Mouse (Mus musculus) neural tube, embryonic 14.5 days (tissue): Measurements from ENCODE around the gene Spata18. TPM values are rescaled to one million over a fixed set of nuclear protein-coding genes. Genes with fewer than 3 reads are reported as not detected.

Experiments
- ATAC-seq: fragments of 200-750 bp; cut with Nextera tagmentation; 2 replicates; pipeline ENCODE4 v1.8.0; 2017; ENCODE audit warnings: low read depth, mild to moderate bottlenecking, moderate TSS enrichment, moderate library complexity
- H3K27ac ChIP-seq: fragments of 300-500 bp; sonication (generic); 2 replicates; pipeline ENCODE4 v1.5.1; 2014; ENCODE audit warnings: low read depth, mild to moderate bottlenecking, control low read depth, low read length, moderate library complexity, mixed read lengths
- H3K27me3 ChIP-seq: fragments of 300-500 bp; sonication (generic); 2 replicates; pipeline ENCODE4 v1.6.1; 2014; ENCODE audit warnings: low read length; ENCODE audit not compliant: control insufficient read depth, insufficient read depth
- H3K36me3 ChIP-seq: fragments of 300-500 bp; sonication (generic); 2 replicates; pipeline ENCODE4 v1.6.1; 2014; ENCODE audit warnings: low read length, mixed read lengths; ENCODE audit not compliant: control insufficient read depth, insufficient read depth
- H3K4me1 ChIP-seq: fragments of 300-500 bp; sonication (generic); 2 replicates; pipeline ENCODE4 v1.6.1; 2014; ENCODE audit warnings: low read length; ENCODE audit not compliant: control insufficient read depth, insufficient read depth
- H3K4me2 ChIP-seq: fragments of 300-500 bp; sonication (generic); 2 replicates; pipeline ENCODE4 v1.6.1; 2014; ENCODE audit warnings: mild to moderate bottlenecking, low read depth, low read length, control low read depth
- H3K4me3 ChIP-seq: fragments of 300-500 bp; sonication (generic); 2 replicates; pipeline ENCODE4 v1.5.1; 2014; ENCODE audit warnings: low read depth, low read length, control low read depth, mixed read lengths
- H3K9ac ChIP-seq: fragments of 300-500 bp; sonication (generic); replicated peaks from 2 replicates; pipeline ENCODE4 v1.6.1; 2014; ENCODE audit warnings: low read depth, mild to moderate bottlenecking, control low read depth, low read length, mixed read lengths
- H3K9me3 ChIP-seq: fragments of 300-500 bp; sonication (generic); 2 replicates; pipeline ENCODE4 v1.6.1; 2016; ENCODE audit warnings: low read length; ENCODE audit not compliant: control insufficient read depth
- whole genome bisulfite sequencing: fragments of 180-500 bp; shearing (Covaris S2); extraction: QIAGEN DNeasy Blood & Tissue Kit; methylation state at CpG from one replicate; pipeline ENCODE4 v1.1.7; 2014; 5-methylcytosine and 5-hydroxymethylcytosine counted together
- polyA plus RNA-seq: library from polyadenylated mRNA; unstranded; fragments of >200 nt; fragmentation: Nextera tagmentation; extraction: Ambion mirVana; gene quantifications from 2 replicates; pipeline ENCODE4 v1.2.1, GENCODE M21; 2014

Spata18 gene
- polyA plus RNA-seq, 1 experiment from 2014 or later = 0.24 TPM

GRCm38 (mm10) chr5:73701063-73701890 lies 50.1 kb downstream of the Spata18 start:
- ATAC-seq = no peak
- WGBS = 78% methylated on average over 17 of the region's 17 CpGs
- Histone ChIP-seq H3K4me3 (no peak overlapping the region), H3K27me3 (no peaks in the 10 kb centered on the region), H3K4me2 (no peak overlapping the region), H3K36me3 (no peaks in the 10 kb centered on the region), H3K27ac (no peak overlapping the region), H3K4me1 (no peaks in the 10 kb centered on the region), H3K9me3 (no peaks in the 10 kb centered on the region), H3K9ac (no peak overlapping the region)

- Histone ChIP-seq H3K9ac (no peak overlapping the region), H3K4me1 (no peaks in the 10 kb centered on the region), H3K27me3 (no peaks in the 10 kb centered on the region), H3K36me3 (no peaks in the 10 kb centered on the region), H3K4me3 (no peak overlapping the region), H3K9me3 (no peaks in the 10 kb centered on the region), H3K4me2 (no peak overlapping the region), H3K27ac (no peak overlapping the region)
- no peak for ATAC-seq
- 68% methylated on average over 12 of the region's 12 CpGs for WGBS
Observed at GRCm38 (mm10) chr5:73701946-73702710, 50.9 kb downstream of the Spata18 start.

- no peak overlapping the region for H3K4me2 ChIP-seq
- no peak overlapping the region for H3K9ac ChIP-seq
- H3K4me1 ChIP-seq = no peaks in the 10 kb centered on the region
- no peaks in the 10 kb centered on the region for H3K36me3 ChIP-seq
- no peak overlapping the region for H3K27ac ChIP-seq
- WGBS = 95% methylated on average over 4 of the region's 4 CpGs
- no peaks in the 10 kb centered on the region for H3K9me3 ChIP-seq
- no peak for ATAC-seq
- H3K4me3 ChIP-seq = no peak overlapping the region
- no peaks in the 10 kb centered on the region for H3K27me3 ChIP-seq
Observed at GRCm38 (mm10) chr5:73703096-73703495, 51.9 kb downstream of the Spata18 start.

GRCm38 (mm10) chr5:73704263-73704662 lies 53.1 kb downstream of the Spata18 start:
- no peak overlapping the region for H3K9ac ChIP-seq
- no peaks in the 10 kb centered on the region for H3K27me3 ChIP-seq
- ATAC-seq = no peak
- no peaks in the 10 kb centered on the region for H3K9me3 ChIP-seq
- H3K4me2 ChIP-seq = no peak overlapping the region
- H3K36me3 ChIP-seq = no peaks in the 10 kb centered on the region
- H3K4me1 ChIP-seq = no peaks in the 10 kb centered on the region
- H3K27ac ChIP-seq = no peak overlapping the region
- WGBS = 40% methylated on average over 14 of the region's 14 CpGs
- H3K4me3 ChIP-seq = no peak overlapping the region

GRCm38 (mm10) chr5:73704757-73705156 lies 53.6 kb downstream of the Spata18 start:
- Histone ChIP-seq H3K9me3 (no peaks in the 10 kb centered on the region), H3K4me1 (no peaks in the 10 kb centered on the region), H3K4me2 (no peak overlapping the region), H3K27me3 (no peaks in the 10 kb centered on the region), H3K4me3 (no peak overlapping the region), H3K27ac (no peak overlapping the region), H3K9ac (no peak overlapping the region), H3K36me3 (no peaks in the 10 kb centered on the region)
- no peak for ATAC-seq
- 92% methylated on average over 8 of the region's 8 CpGs for WGBS

GRCm38 (mm10) chr5:73705290-73705689 lies 54.1 kb downstream of the Spata18 start:
- H3K27me3 ChIP-seq = no peaks in the 10 kb centered on the region
- H3K27ac ChIP-seq = no peak overlapping the region
- H3K36me3 ChIP-seq = no peaks in the 10 kb centered on the region
- H3K9ac ChIP-seq = no peak overlapping the region
- H3K4me1 ChIP-seq = no peaks in the 10 kb centered on the region
- no peak for ATAC-seq
- no peak overlapping the region for H3K4me2 ChIP-seq
- WGBS = 68% methylated on average over 5 of the region's 5 CpGs
- no peaks in the 10 kb centered on the region for H3K9me3 ChIP-seq
- no peak overlapping the region for H3K4me3 ChIP-seq

- 76% methylated on average over 7 of the region's 7 CpGs for WGBS
- Histone ChIP-seq H3K36me3 (no peaks in the 10 kb centered on the region), H3K4me3 (no peak overlapping the region), H3K27ac (no peak overlapping the region), H3K27me3 (no peaks in the 10 kb centered on the region), H3K4me2 (no peak overlapping the region), H3K4me1 (no peaks in the 10 kb centered on the region), H3K9me3 (no peaks in the 10 kb centered on the region), H3K9ac (no peak overlapping the region)
- ATAC-seq = no peak
Observed at GRCm38 (mm10) chr5:73712852-73713251, 61.7 kb downstream of the Spata18 start.

GRCm38 (mm10) chr5:73716941-73717340 lies 65.8 kb downstream of the Spata18 start:
- H3K4me2 ChIP-seq = no peak overlapping the region
- WGBS = 58% methylated on average over 2 of the region's 2 CpGs
- no peaks in the 10 kb centered on the region for H3K9me3 ChIP-seq
- no peak for ATAC-seq
- H3K4me1 ChIP-seq = no peaks in the 10 kb centered on the region
- no peaks in the 10 kb centered on the region for H3K36me3 ChIP-seq
- no peak overlapping the region for H3K4me3 ChIP-seq
- no peak overlapping the region for H3K27ac ChIP-seq
- H3K27me3 ChIP-seq = no peaks in the 10 kb centered on the region
- no peak overlapping the region for H3K9ac ChIP-seq

GRCm38 (mm10) chr5:73721682-73722282 lies 70.6 kb downstream of the Spata18 start:
- H3K4me3 ChIP-seq = no peak overlapping the region
- H3K4me1 ChIP-seq = no peaks in the 10 kb centered on the region
- H3K36me3 ChIP-seq = no peaks in the 10 kb centered on the region
- H3K27me3 ChIP-seq = no peaks in the 10 kb centered on the region
- no peak for ATAC-seq
- H3K9me3 ChIP-seq = no peaks in the 10 kb centered on the region
- 71% methylated on average over 21 of the region's 21 CpGs for WGBS
- H3K9ac ChIP-seq = no peak overlapping the region
- H3K27ac ChIP-seq = no peak overlapping the region
- H3K4me2 ChIP-seq = no peak overlapping the region
